Mouse (Mus musculus) liver, embryonic 14.5 days (tissue): Measurements from ENCODE around the gene Nrxn3.

Experiments used
- CTCF ChIP-seq: IDR thresholded peaks from 2 replicates; pipeline ENCODE4 v1.5.1; 2016; ENCODE audit warnings: antibody characterized with exemption, low read depth, control low read depth
- EP300 ChIP-seq: IDR thresholded peaks from 2 replicates; pipeline ENCODE4 v1.6.1; 2016; ENCODE audit warnings: antibody characterized with exemption, low read depth

- TF ChIP-seq CTCF (no peak), EP300 (no peak)
Observed at GRCm38 (mm10) chr12:88859456-88860345, 137.0 kb downstream of the Nrxn3 start.
